Mouse (Mus musculus) hindbrain, embryonic 14.5 days (tissue): ENCODE data around the gene Tesmin. TPM values are rescaled to one million over a fixed set of nuclear protein-coding genes. Genes with fewer than 3 reads are reported as not detected.

ENCODE experiments used
- ATAC-seq: fragments of 200-750 bp; cut with Nextera tagmentation; 2 replicates; pipeline ENCODE4 v1.8.0; 2017; ENCODE audit warnings: moderate number of reproducible peaks, mild to moderate bottlenecking, moderate TSS enrichment, moderate library complexity; ENCODE audit not compliant: low FRiP score
- DNase-seq: peaks from one replicate; pipeline ENCODE4 v3.0.0-alpha.2; 2015; ENCODE audit warnings: low spot score
- H3K27ac ChIP-seq: fragments of 300-500 bp; sonication (generic); 2 replicates; pipeline ENCODE4 v1.5.1; 2014; ENCODE audit warnings: mild to moderate bottlenecking, moderate library complexity
- H3K27me3 ChIP-seq: fragments of 300-500 bp; sonication (generic); 2 replicates; pipeline ENCODE4 v1.6.1; 2014; ENCODE audit warnings: mild to moderate bottlenecking, low read length, mixed read lengths; ENCODE audit not compliant: control insufficient read depth, insufficient read depth
- H3K36me3 ChIP-seq: fragments of 300-500 bp; sonication (generic); replicated peaks from 2 replicates; pipeline ENCODE4 v1.6.1; 2014; ENCODE audit not compliant: control insufficient read depth, insufficient read depth
- H3K4me1 ChIP-seq: fragments of 300-500 bp; sonication (generic); replicated peaks from 2 replicates; pipeline ENCODE4 v1.6.1; 2014; ENCODE audit warnings: antibody characterized with exemption, low read length, mixed read lengths; ENCODE audit not compliant: control insufficient read depth, insufficient read depth
- H3K4me2 ChIP-seq: fragments of 300-500 bp; sonication (generic); replicated peaks from 2 replicates; pipeline ENCODE4 v1.6.1; 2014; ENCODE audit warnings: mild to moderate bottlenecking, moderate library complexity
- H3K4me3 ChIP-seq: fragments of 300-500 bp; sonication (generic); replicated peaks from 2 replicates; pipeline ENCODE4 v1.5.1; 2014; ENCODE audit warnings: mild to moderate bottlenecking, low read length
- H3K9ac ChIP-seq: fragments of 300-500 bp; sonication (generic); 2 replicates; pipeline ENCODE4 v1.6.1; 2014
- H3K9me3 ChIP-seq: fragments of 300-500 bp; sonication (generic); 2 replicates; pipeline ENCODE4 v1.6.1; 2016; ENCODE audit warnings: low read length; ENCODE audit not compliant: control insufficient read depth
- WGBS: fragments of 180-500 bp; shearing (Covaris S2); extraction: QIAGEN DNeasy Blood & Tissue Kit; methylation state at CpG from one replicate; pipeline ENCODE4 v1.1.7; 2014; 5-methylcytosine and 5-hydroxymethylcytosine counted together
- polyA plus RNA-seq: library from polyadenylated mRNA; unstranded; fragments of >200 nt; fragmentation: Nextera tagmentation; extraction: Ambion mirVana; gene quantifications from 2 replicates; pipeline ENCODE4 v1.2.1, GENCODE M21; 2014

The Tesmin gene
- polyA plus RNA-seq, 1 experiment from 2014 or later: 0.48 TPM

DNA sequence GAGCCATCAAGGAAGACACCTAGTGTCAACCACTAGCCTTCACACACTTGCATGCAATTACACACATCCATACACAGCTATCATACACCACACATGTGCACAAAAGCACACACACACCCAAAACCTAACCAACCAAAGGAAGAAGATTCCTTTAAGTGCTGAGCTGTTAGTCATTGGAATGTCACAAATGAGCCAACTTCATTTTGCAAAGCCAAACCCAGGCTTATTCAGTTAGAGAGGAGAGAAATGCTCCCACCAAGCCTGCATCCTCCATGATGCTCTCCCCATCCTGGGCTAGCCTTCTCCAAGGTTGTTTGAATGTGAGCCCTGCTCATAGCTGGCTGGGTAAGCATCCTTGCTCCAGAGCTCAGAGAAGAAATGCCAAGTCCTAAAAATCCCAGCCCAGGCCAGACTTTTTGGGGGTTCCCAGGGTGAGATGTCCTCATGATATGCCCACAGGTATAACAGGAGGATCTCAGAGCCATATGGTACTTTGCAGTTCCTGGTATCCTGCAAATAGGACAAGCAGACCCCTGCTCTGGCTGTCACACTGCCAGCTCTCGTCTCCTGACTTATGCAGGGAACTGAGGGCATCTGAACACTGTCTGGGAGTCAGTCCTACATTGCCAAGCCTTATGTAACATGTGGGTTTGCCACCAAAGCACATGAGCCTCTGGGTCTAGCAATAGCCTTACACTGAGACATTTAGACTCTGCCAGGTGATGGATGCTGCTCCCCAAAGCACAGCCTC lies 17.0 kb downstream of the Tesmin start:
- DNase-seq (no peak), ATAC-seq (no peak)
- no peak overlapping the region for H3K27ac ChIP-seq
- H3K4me2 ChIP-seq: no peak overlapping the region
- no peaks in the 10 kb centered on the region for H3K9me3 ChIP-seq
- H3K4me3 ChIP-seq: no peak overlapping the region
- H3K36me3 ChIP-seq: no peaks in the 10 kb centered on the region
- H3K27me3 ChIP-seq: no peaks in the 10 kb centered on the region
- no peak overlapping the region for H3K9ac ChIP-seq
- 48% methylated on average over 1 of the region's 1 CpGs for WGBS
- H3K4me1 ChIP-seq: no peaks in the 10 kb centered on the region

DNA sequence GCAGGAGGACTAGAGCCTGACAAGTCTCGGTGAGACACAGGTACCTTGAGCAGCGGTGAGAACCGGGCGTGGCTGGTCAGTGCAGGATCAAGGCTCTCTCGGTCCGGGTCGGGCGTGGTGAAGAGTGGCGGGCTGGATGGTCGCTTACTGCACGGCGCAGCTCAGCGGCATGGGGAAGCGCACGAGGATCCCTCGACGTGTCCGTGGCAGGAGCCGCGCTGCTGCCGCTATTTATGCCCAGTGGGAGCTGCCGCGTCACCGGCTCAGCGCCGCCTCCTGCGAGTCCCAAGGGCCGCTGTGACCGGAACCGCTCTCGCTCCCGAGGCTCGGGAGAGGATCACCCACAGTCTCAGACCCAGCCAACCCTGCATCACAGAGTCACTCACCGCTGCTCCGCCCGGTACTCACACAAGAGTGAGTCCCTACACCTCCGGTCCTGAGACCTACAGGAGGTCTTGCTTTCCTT lies 25.6 kb downstream of the Tesmin start, which contains the start of gene Gal:
TSS of gene Gal (minus strand) at position 277 of the 466 bp plus-strand sequence.
- WGBS: 4% methylated on average over 37 of the region's 37 CpGs
- H3K27me3 ChIP-seq: peaks cover 29% of the 10 kb centered on the region
- no peaks in the 10 kb centered on the region for H3K9me3 ChIP-seq
- H3K36me3 ChIP-seq: no peaks in the 10 kb centered on the region
- H3K4me3 ChIP-seq: peak within 1 kb of the TSS; percentile 20
- ATAC-seq (no peak), DNase-seq (peak; percentile 34)
- no peak within 1 kb of the TSS for H3K27ac ChIP-seq
- H3K9ac ChIP-seq: peak within 1 kb of the TSS; percentile 5; the same call in 1 of the 2 replicates
- peak within 1 kb of the TSS; percentile 42 for H3K4me2 ChIP-seq
- no peaks in the 10 kb centered on the region for H3K4me1 ChIP-seq

DNA sequence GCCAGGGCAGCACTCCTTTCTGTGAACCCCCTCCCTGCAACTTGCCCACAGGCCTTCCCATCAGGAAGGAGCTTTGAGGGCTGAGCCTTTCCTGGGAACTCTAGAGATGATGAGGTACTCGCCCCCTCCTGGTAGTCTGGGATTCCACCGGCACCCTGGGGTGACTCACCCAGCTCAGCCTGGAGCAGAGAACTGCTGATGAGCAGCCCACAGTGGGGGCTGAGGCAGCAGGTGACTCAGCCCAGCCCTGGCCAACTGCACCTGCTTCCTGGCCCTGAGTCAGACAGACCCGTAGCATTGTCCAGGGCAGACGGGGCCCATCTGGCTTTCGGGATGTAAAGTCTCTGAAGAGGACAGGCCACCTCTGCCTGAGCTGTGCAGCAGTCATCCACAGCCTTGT lies 30.6 kb downstream of the Tesmin start:
- H3K4me2 ChIP-seq: no peak overlapping the region
- no peak overlapping the region for H3K4me3 ChIP-seq
- no peaks in the 10 kb centered on the region for H3K36me3 ChIP-seq
- ATAC-seq (0 out of 2 replicates have a peak, but pooled peaks have one; percentile 28), DNase-seq (no peak)
- H3K27ac ChIP-seq: no peak overlapping the region
- H3K27me3 ChIP-seq: peaks cover 12% of the 10 kb centered on the region
- no peaks in the 10 kb centered on the region for H3K9me3 ChIP-seq
- no peak overlapping the region for H3K9ac ChIP-seq
- 51% methylated on average over 5 of the region's 5 CpGs for WGBS
- H3K4me1 ChIP-seq: no peaks in the 10 kb centered on the region

DNA sequence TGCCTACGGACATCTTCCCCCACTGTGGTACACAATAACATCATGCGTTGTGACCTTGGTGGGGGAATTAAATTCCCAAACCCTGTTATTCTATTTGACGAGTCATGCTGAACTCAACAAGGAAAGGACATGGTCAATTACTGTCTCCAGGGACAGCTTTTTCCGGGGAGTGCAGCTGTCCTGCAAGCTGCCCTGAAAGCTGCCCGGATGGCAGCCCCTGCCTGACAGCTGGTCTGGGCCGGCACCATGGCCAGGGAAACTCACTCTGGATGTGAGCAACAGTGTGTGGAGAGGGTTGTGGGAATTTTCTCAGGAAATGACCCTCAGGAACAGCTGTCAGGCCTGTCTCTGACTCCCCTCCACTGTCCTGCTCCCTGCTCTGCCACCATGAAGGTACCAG lies 33.8 kb downstream of the Tesmin start:
- DNase-seq (no peak), ATAC-seq (no peak)
- WGBS: 20% methylated on average over 6 of the region's 6 CpGs

DNA sequence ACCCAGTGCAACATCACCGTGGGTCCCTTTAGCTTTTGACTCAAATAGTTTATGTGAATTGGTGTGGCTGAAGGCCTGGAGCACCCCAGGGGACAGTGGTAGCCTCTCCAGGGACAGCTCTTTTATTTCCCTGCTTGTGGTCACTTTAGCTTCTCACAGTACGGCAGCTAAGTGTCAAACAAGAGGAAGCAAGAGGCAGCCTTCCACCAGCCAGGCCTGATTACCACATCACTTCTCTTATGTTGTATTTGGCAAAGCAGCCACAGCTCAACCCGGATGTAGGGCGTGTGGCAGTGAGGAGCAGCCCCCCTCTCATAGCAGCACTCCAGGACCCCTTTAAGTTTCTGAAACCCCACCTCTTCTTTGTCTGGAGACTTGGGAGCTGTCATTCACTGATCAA lies 34.3 kb downstream of the Tesmin start:
- no peaks in the 10 kb centered on the region for H3K4me1 ChIP-seq
- H3K9ac ChIP-seq: no peak overlapping the region
- DNase-seq (no peak), ATAC-seq (no peak)
- H3K4me3 ChIP-seq: no peak overlapping the region
- no peaks in the 10 kb centered on the region for H3K9me3 ChIP-seq
- WGBS: 67% methylated on average over 4 of the region's 4 CpGs
- H3K4me2 ChIP-seq: no peak overlapping the region
- no peaks in the 10 kb centered on the region for H3K36me3 ChIP-seq
- H3K27me3 ChIP-seq: no peaks in the 10 kb centered on the region
- H3K27ac ChIP-seq: no peak overlapping the region

More for the DNA sequence above, 33.8 kb downstream of the Tesmin start:
- Histone ChIP-seq H3K27ac (no peak overlapping the region), H3K9ac (no peak overlapping the region), H3K9me3 (no peaks in the 10 kb centered on the region), H3K4me1 (no peaks in the 10 kb centered on the region), H3K36me3 (no peaks in the 10 kb centered on the region), H3K4me3 (no peak overlapping the region), H3K27me3 (no peaks in the 10 kb centered on the region), H3K4me2 (no peak overlapping the region)

DNA sequence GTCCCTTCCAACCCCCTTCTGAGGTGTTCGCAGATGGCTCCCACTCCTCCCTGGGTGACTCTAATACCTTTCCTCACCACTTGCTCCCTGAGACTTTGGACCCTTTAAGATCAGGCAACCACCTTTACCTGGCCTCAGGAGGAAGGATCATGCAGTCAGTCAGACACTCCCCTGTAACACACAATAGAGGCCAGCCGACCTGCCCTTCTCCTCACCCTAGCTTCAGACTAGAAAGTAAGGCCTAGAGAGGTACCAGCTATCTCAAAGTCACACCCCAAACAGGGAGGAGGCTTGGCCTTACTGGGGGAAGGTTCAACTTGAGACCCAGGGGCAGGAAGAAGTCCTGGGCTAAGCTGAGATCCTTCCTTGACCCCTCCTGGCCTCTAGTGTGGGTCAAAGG lies 35.6 kb downstream of the Tesmin start:
- Histone ChIP-seq H3K4me2 (no peak overlapping the region), H3K4me1 (no peaks in the 10 kb centered on the region), H3K27me3 (no peaks in the 10 kb centered on the region), H3K4me3 (no peak overlapping the region), H3K9me3 (no peaks in the 10 kb centered on the region), H3K9ac (no peak overlapping the region), H3K27ac (no peak overlapping the region), H3K36me3 (no peaks in the 10 kb centered on the region)
- no peak for DNase-seq
- no peak for ATAC-seq
- WGBS: 91% methylated on average over 2 of the region's 2 CpGs

DNA sequence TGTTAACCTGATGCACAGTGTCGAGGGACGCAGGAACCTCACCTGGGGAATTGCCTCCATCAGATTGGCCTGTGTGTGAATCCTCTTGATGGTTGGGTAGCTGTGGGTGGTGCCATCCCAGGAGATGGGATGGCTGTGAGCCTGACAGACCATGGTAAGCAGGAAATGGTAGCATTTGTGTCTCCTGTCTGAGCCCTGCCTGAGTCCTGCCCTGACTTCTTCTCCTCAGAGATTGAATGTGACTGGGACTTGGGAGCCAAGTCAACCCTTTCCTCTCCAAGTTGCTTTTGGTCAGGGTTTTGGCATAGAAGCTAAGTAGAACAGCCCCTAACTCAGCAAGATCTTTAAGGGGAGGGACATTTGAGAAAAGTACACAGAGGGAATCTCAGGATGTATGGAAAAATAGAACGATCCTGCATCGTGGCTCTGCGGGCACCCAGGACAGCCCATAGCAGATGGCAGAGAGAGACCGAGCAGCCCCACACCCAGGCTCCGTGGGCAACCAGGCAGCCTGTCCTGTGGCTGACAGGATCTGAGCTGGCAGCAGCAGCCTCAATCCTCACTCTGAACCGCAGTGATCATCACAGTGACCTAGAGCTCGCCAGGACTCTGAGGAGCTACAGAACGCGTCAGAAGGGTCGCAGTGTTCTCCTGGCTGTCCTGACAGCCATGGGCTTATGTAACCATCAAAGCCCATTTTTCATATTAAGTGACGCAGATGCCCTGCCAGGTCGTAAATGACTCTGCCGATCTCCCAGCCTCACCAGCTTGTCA lies 39.6 kb downstream of the Tesmin start:
- no peak overlapping the region for H3K27ac ChIP-seq
- H3K4me3 ChIP-seq: no peak overlapping the region
- H3K4me2 ChIP-seq: no peak overlapping the region
- ATAC-seq (no peak), DNase-seq (no peak)
- H3K9me3 ChIP-seq: no peaks in the 10 kb centered on the region
- no peaks in the 10 kb centered on the region for H3K36me3 ChIP-seq
- H3K4me1 ChIP-seq: no peaks in the 10 kb centered on the region
- WGBS: 71% methylated on average over 15 of the region's 15 CpGs
- H3K9ac ChIP-seq: no peak overlapping the region
- no peaks in the 10 kb centered on the region for H3K27me3 ChIP-seq

DNA sequence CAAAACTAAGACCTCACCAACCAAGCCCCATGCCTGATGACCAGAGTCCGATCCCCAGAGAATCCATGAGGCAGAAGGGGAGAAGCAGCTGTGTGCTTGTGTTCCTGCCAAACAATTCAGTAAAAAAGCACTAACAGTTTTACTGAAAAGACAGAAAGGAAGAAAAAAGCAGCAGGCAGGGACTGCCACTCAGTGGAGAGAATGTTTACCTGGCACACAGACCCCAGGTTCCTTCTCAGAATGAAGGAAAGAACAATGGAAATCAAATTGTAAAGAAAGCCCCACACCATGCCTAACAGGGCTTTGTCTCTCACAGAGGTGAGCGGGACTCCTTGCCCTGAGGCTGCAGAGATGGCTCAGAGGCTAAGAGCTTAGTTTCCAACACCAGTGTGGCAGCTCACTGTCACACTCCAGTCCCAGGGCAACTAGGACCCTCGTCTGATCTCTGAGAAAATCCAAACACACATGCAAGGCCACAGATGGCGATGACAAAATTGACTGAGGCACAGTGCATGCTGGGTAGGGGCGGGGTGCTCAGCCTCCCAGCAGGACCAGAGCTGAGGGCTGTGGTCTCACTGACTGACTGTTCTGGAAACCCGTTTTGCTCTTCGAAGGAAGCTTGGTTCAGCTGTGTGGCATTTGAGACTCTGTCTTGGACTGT lies 40.6 kb downstream of the Tesmin start:
- peak; percentile 34; the same call in 1 of the 2 replicates for ATAC-seq
- Histone ChIP-seq H3K4me1 (no peaks in the 10 kb centered on the region), H3K4me3 (no peak overlapping the region), H3K27me3 (no peaks in the 10 kb centered on the region), H3K9me3 (no peaks in the 10 kb centered on the region), H3K27ac (peak overlapping the region; percentile 62), H3K4me2 (no peak overlapping the region), H3K9ac (no peak overlapping the region), H3K36me3 (no peaks in the 10 kb centered on the region)
- no peak for DNase-seq
- WGBS: 47% methylated on average over 7 of the region's 7 CpGs

DNA sequence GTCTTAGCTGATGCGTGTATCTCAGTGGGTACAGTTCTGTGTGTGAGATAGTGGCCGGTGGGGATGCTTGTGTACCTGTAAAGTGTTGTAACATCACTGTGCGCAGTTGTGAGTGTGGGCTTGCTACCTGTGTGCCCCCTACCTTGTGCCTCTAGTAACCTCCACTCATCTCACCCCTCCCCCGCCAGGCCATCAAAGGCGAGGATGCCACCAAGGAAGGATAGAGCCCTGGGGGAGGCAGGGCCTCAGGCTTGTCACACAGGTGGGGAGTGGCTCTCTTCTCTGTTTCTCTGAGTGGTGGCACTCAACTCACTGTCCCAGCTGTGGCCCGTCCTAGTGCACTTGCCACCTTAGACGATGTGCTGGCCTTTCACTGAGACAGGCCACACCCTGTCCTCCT lies 42.4 kb downstream of the Tesmin start:
- DNase-seq: no peak
- Histone ChIP-seq H3K4me2 (no peak overlapping the region), H3K27ac (no peak overlapping the region), H3K9me3 (no peaks in the 10 kb centered on the region), H3K27me3 (no peaks in the 10 kb centered on the region), H3K4me1 (no peaks in the 10 kb centered on the region), H3K9ac (no peak overlapping the region), H3K4me3 (no peak overlapping the region), H3K36me3 (no peaks in the 10 kb centered on the region)
- WGBS: 82% methylated on average over 7 of the region's 7 CpGs
- no peak; the same call in 1 of the 2 replicates for ATAC-seq
